Mouse (Mus musculus): ENCODE measurements around the gene Fzd4.

DNA sequence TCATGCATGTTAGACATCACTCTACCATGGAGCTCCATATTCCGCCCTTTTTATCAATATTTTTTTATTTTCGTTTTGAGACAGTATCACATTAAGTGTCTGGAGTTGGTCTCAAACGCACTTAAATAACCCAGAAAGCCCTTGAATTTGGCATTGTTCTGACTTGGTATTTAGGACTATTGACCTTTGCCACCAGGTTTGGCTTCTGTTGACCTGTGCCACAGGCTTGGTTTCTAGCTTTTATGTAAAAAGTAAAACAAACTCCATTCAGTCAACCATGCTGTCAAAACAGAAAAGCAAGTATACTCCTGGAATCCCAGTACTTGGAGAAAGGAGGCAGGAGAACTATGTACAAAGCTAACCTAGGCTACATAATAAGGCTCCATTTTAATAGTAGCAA, 12.9 kb upstream of the Fzd4 start:
- no peak for TF ChIP-seq POLR2AphosphoS2 (IDR thresholded peaks at IDR 0.05; ENCODE audit: insufficient read length, low read depth)
- TF ChIP-seq E2F4 (IDR thresholded peaks at IDR 0.05; ENCODE audit: insufficient read depth) = no peak
- no peak for TF ChIP-seq POLR2A (IDR thresholded peaks at IDR 0.05; ENCODE audit: insufficient read length, low read depth)
- TF ChIP-seq USF1 (IDR thresholded peaks at IDR 0.05; ENCODE audit: low read depth) = no peak

All from myocyte (in vitro differentiated cells).